10 mouse cellular contexts compared by ENCODE assay signal in the genomic region with DNA sequence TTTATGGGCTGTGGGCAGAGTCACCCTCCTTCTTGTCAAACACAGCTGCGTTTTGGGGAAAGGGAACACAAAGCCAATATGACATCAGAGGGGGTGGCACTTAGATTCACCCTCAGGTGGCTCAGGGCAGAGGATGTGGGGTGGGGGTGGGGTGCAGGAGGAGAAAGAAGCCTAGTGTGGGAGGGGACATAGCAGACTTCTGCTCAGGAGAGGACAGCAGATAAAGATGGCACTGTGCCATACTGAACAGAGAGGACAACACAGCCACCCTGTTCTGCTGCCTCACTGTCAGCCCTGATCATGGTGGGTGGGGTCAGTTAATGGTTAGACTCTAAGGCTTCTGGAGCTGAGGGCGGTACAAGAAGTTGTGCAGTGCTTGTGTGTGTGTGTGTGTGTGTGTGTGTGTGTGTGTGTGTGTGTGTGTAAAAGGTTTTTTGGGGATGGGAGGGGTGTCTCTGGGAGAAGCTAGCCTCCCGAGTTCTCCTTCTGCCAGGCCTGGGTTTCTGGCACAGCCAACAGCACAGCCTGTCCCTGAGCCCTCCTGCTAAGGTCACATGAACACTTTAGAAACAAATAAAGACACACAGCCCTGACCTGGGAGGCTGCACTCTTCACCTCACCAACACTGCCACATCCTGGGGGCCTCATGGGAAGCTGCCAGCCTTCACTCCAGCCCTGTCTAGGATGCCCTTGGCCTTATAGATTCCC. TPM values are rescaled to one million over a fixed set of nuclear protein-coding genes. Genes with fewer than 3 reads are reported as not detected.
DNase-seq lines count a peak whose midpoint lies in the region; ATAC-seq and TF ChIP-seq lines count a peak whose summit lies in the region.
"Had no signal": no experiment of that assay in that cellular context is flagged by ENCODE, and none has a peak within 500 bp of the region (broad histone marks: within the 10 kb centered on the region; RNA-seq: fewer than 3 reads in every experiment).

No protein-coding gene starts in this region.

- H3K36me3 ChIP-seq in intestine, embryonic 15.5 days: no peaks in the 10 kb centered on the region
- H3K36me3 ChIP-seq in stomach, postnatal 0 days (ENCODE audit: control insufficient read depth, insufficient read depth, low read length): no peaks in the 10 kb centered on the region
- no peaks in the 10 kb centered on the region for H3K36me3 ChIP-seq in midbrain, embryonic 11.5 days (ENCODE audit: control insufficient read depth, insufficient read depth, low read length)

- WGBS in intestine, embryonic 15.5 days: 28% methylated on average over 3 of the region's 3 CpGs
- 22% methylated on average over 3 of the region's 3 CpGs for whole genome bisulfite sequencing in stomach, postnatal 0 days
- WGBS in midbrain, embryonic 11.5 days: 68% methylated on average over 3 of the region's 3 CpGs

- no peaks in the 10 kb centered on the region for H3K27me3 ChIP-seq in intestine, embryonic 15.5 days (replicated peaks)
- no peaks in the 10 kb centered on the region for H3K27me3 ChIP-seq in stomach, postnatal 0 days (ENCODE audit: control insufficient read depth, insufficient read depth, low read length)
- no peaks in the 10 kb centered on the region for H3K27me3 ChIP-seq in midbrain, embryonic 11.5 days (ENCODE audit: control insufficient read depth, insufficient read depth, low read length)

- H3K27ac ChIP-seq in intestine, embryonic 15.5 days: 0 out of 2 replicates have a peak overlapping the region, but pooled peaks have one; percentile 14
- H3K27ac ChIP-seq in stomach, postnatal 0 days (replicated peaks): no peak overlapping the region; the same call in 1 of the 2 replicates
- H3K27ac ChIP-seq in midbrain, embryonic 11.5 days (ENCODE audit: low read depth, low read length): no peak overlapping the region

- DNase-seq in heart, adult 11 months: peak; percentile 97
- DNase-seq in heart, postnatal 4 days: no peak
- DNase-seq in urinary bladder, adult 2 months (ENCODE audit: low spot score): peak; percentile 14
- DNase-seq in urinary bladder, postnatal 25 days (ENCODE audit: low spot score): no peak
- peak; percentile 36 for DNase-seq in stomach, postnatal 0 days (ENCODE audit: low spot score)
- DNase-seq in frontal cortex, postnatal 25 days (ENCODE audit: low spot score in 2 of 2): no peak
- no peak for DNase-seq in midbrain, embryonic 11.5 days (ENCODE audit: low spot score, missing footprints)

- peaks cover 9% of the 10 kb centered on the region for H3K4me1 ChIP-seq in intestine, embryonic 15.5 days (replicated peaks)
- H3K4me1 ChIP-seq in stomach, postnatal 0 days (replicated peaks; ENCODE audit: control insufficient read depth, insufficient read depth): 0 out of 2 replicates have a peak, but pooled peaks cover 2% of the 10 kb centered on the region
- H3K4me1 ChIP-seq in midbrain, embryonic 11.5 days (ENCODE audit: control insufficient read depth, insufficient read depth, low read length): no peaks in the 10 kb centered on the region

- ATAC-seq in intestine, embryonic 15.5 days: peak; percentile 77
- ATAC-seq in stomach, postnatal 0 days (ENCODE audit: low FRiP score, low TSS enrichment): peak; percentile 85
- ATAC-seq in midbrain, embryonic 11.5 days (ENCODE audit: low FRiP score): no peak

- H3K4me3 ChIP-seq in intestine, embryonic 15.5 days (replicated peaks): no peak overlapping the region
- H3K4me3 ChIP-seq in stomach, postnatal 0 days (ENCODE audit: low read depth, low read length): no peak overlapping the region
- H3K4me3 ChIP-seq in midbrain, embryonic 11.5 days (ENCODE audit: low read depth, low read length): no peak overlapping the region
- H3K4me3 ChIP-seq: megakaryocyte, embryonic 14.5 days had no signal

- no peak overlapping the region for H3K4me2 ChIP-seq in intestine, embryonic 15.5 days (replicated peaks)
- no peak overlapping the region for H3K4me2 ChIP-seq in stomach, postnatal 0 days (replicated peaks; ENCODE audit: low read depth)
- no peak overlapping the region for H3K4me2 ChIP-seq in midbrain, embryonic 11.5 days

- no peak for TF ChIP-seq CTCF in stomach, postnatal 0 days (IDR thresholded peaks at IDR 0.05; ENCODE audit: low read depth)

- no peak overlapping the region for H3K9ac ChIP-seq in intestine, embryonic 15.5 days
- H3K9ac ChIP-seq in stomach, postnatal 0 days (ENCODE audit: low read length): no peak overlapping the region
- H3K9ac ChIP-seq in midbrain, embryonic 11.5 days (ENCODE audit: low read length): no peak overlapping the region

- TF ChIP-seq EP300 in stomach, postnatal 0 days (optimal IDR thresholded peaks at IDR 0.05): no peak

- H3K9me3 ChIP-seq in intestine, embryonic 15.5 days: no peaks in the 10 kb centered on the region
- no peaks in the 10 kb centered on the region for H3K9me3 ChIP-seq in stomach, postnatal 0 days (ENCODE audit: control insufficient read depth, low read length)
- H3K9me3 ChIP-seq in midbrain, embryonic 11.5 days (ENCODE audit: control insufficient read depth, low read length): no peaks in the 10 kb centered on the region
- H3K9me3 ChIP-seq: megakaryocyte, embryonic 14.5 days had no signal

RNA-seq across cellular contexts. Expression of a gene that starts 10.0 kb away (rescaled TPM):
- under 1 TPM in 1 of 2 experiments, not detected in 1; 0.11 TPM for total RNA-seq in heart, postnatal 4 days (2021)
- polyA plus RNA-seq in urinary bladder, adult 2 months (2012; rRNA removed): 0.04 TPM in 1 of 2 replicates, not detected in the other
- 1.6 and 1.7 TPM in 2 replicates for polyA plus RNA-seq in intestine, embryonic 15.5 days (2015; fragmentation: Nextera tagmentation; extraction: Ambion mirVana)
- 12.8 and 17.6 TPM in 2 replicates for polyA plus RNA-seq in stomach, postnatal 0 days (2015; fragmentation: Nextera tagmentation; extraction: Ambion mirVana)
- polyA plus RNA-seq in midbrain, embryonic 11.5 days (2014; fragmentation: Nextera tagmentation; extraction: Ambion mirVana): not detected in 2 replicates
- total RNA-seq: ES-E14 had no signal

RNA-seq across cellular contexts. Expression of a gene that starts 16.4 kb away (rescaled TPM):
- 1 to 10 TPM; 7.4 to 7.6 TPM for total RNA-seq in heart, postnatal 4 days (2021)
- polyA plus RNA-seq in urinary bladder, adult 2 months (2012; rRNA removed): 1.4 and 1.8 TPM in 2 replicates
- polyA plus RNA-seq in intestine, embryonic 15.5 days (2015; fragmentation: Nextera tagmentation; extraction: Ambion mirVana): 4.1 and 5.8 TPM in 2 replicates
- 42.8 and 44.5 TPM in 2 replicates for polyA plus RNA-seq in stomach, postnatal 0 days (2015; fragmentation: Nextera tagmentation; extraction: Ambion mirVana)
- polyA plus RNA-seq in midbrain, embryonic 11.5 days (2014; fragmentation: Nextera tagmentation; extraction: Ambion mirVana): not detected in 2 replicates
- total RNA-seq: ES-E14 had no signal

Comparison
In these comparisons a context has a peak if more than half of its experiments do, and no peak if none do; other contexts are left out.
1. DNase-seq: peak in heart, adult 11 months (single experiment), urinary bladder, adult 2 months (single experiment) and stomach, postnatal 0 days (single experiment); none in heart, postnatal 4 days (single experiment), urinary bladder, postnatal 25 days (single experiment), frontal cortex, postnatal 25 days (0 of 2) and midbrain, embryonic 11.5 days (single experiment).